Mouse (Mus musculus): ENCODE data around the gene Stpg2. TPM values are rescaled to one million over a fixed set of nuclear protein-coding genes. Genes with fewer than 3 reads are reported as not detected.
A peak's percentile ranks its signal among the peaks of the same experiment; 100 is the strongest.

The Stpg2 gene
- polyA plus RNA-seq (2016; fragmentation: Nextera tagmentation; extraction: Ambion mirVana) = 0.11 and 0.21 TPM in 2 replicates

DNA sequence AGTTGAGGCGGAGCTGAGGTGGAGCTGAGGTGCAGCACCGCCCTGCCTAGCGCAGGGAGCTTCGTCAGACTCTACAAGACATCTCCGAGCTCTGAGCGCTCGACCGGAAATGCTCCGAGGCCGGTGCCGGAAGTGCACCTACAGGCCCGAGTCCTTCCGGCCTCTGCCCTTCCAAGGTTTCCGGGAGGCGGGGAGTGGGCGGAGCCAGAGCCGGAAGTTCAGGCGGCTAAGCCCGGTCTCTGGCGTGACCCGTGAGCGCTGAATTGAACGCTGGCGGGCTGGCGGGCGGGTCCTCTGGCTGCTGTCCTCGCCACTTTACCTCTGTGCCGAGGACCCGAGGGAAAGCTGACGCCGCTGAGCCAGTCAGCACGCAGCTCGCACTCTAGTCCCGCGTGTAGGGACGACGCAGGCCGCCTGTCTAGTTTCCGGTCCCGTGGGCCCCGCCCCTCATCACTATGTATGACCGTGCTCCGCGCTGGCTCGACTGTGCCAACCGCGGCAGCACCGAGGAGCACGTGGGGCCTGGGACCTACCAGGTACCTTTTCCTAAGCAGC lies at the start of gene Stpg2:
Stpg2 (plus strand) TSS at position 251 of the 555 bp plus-strand sequence.
- Histone ChIP-seq H3K4me2 (replicated peaks) (peak within 1 kb of the TSS; percentile 73), H3K4me3 (peak within 1 kb of the TSS; percentile 65), H3K36me3 (no peaks in the 10 kb centered on the region), H3K4me1 (no peaks in the 10 kb centered on the region), H3K9ac (replicated peaks) (peak within 1 kb of the TSS; percentile 54), H3K27ac (replicated peaks) (peak within 1 kb of the TSS; percentile 94), H3K9me3 (no peaks in the 10 kb centered on the region), H3K27me3 (peaks cover 13% of the 10 kb centered on the region)
- under 1% methylated on average over 41 of the region's 49 CpGs for WGBS
- ATAC-seq (ENCODE audit: low FRiP score, low read depth) = peak; percentile 100

DNA sequence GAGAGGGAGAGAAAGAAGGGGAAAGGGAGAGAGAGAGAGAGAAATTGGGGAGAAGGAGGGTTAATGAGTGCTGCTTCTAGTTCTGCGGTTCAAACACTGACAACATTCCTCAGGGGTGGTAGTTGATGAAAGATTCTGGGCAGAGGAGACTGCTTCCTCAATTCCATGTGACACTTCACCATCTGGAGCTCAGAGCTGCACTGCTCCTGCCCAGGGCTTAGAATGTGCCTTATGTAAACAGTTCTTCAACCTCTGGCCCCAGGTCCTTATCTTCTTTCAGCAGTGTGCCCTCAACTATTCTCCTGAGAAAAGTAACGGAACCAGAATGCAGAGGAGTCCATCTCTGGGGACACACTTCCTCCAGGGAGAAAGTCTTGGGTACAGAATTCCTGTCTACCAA lies 43.3 kb upstream of the Stpg2 start:
- no peak for ATAC-seq (ENCODE audit: low FRiP score, low read depth)
- H3K27ac ChIP-seq (replicated peaks) = no peak overlapping the region
- H3K4me2 ChIP-seq (replicated peaks) = no peak overlapping the region
- 53% methylated on average over 2 of the region's 2 CpGs for WGBS
- H3K9me3 ChIP-seq = no peaks in the 10 kb centered on the region
- no peak overlapping the region for H3K9ac ChIP-seq (replicated peaks)
- no peak overlapping the region for H3K4me3 ChIP-seq
- H3K27me3 ChIP-seq = no peaks in the 10 kb centered on the region
- H3K36me3 ChIP-seq = no peaks in the 10 kb centered on the region
- no peaks in the 10 kb centered on the region for H3K4me1 ChIP-seq

DNA sequence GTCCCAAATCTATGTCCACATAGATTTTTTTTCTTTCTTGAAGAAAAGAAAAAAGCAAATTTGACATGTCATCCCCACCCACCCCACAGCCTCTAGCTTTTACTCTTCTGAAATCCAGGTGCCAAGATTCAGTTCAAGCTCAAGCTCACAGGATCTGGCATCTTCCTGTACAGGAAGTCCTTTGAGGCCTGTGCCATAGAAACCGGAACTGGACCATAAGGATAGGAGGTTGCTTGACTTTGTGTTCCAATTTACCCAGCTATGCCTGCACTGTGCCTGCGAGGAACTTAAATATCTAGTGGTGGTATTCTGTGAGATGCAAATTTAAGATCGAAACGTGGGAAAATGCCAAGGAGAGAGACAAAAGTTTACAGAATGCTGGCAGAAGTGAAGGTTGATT lies 42.8 kb upstream of the Stpg2 start:
- Histone ChIP-seq H3K4me1 (no peaks in the 10 kb centered on the region), H3K9ac (replicated peaks) (no peak overlapping the region), H3K27me3 (no peaks in the 10 kb centered on the region), H3K27ac (replicated peaks) (no peak overlapping the region), H3K36me3 (no peaks in the 10 kb centered on the region), H3K4me3 (no peak overlapping the region), H3K9me3 (no peaks in the 10 kb centered on the region), H3K4me2 (replicated peaks) (no peak overlapping the region)
- WGBS = 90% methylated on average over 4 of the region's 4 CpGs
- ATAC-seq (ENCODE audit: low FRiP score, low read depth) = no peak

DNA sequence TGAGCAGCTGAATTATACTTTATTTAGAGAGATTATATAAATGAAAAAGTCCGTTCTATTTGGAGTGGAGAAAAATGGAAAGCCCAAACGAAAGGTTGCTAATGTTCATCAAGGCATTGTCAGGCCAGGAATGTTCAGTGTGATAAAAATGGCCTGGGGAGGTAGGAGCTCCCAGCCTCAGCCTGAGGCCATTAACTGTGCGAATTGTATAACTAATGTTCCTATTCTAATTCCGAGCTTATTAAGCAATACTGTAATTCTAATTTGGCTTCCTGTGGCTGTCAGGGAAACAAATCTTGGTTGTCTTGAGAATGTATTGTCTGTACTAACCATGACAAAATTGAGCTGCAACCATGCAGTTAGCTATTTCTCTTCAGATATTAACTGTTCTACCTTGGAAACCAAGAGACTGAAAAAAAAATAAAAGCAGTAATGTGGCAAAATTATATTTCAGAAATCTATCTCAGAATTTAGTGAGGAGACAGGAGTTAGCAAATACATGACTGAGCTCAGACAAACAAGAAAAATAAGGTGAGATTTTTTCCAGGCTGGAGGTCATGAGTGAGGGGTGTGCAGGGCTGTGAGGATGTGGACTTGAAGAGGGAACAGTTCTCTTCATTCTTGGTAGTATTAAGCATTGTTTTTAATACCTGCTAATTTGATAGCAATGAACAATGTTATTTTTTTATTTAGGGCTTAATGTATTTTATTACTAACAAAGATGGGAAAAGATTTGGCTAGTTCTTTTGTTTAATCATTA lies 36.8 kb upstream of the Stpg2 start:
- no peak overlapping the region for H3K4me2 ChIP-seq (replicated peaks)
- no peak overlapping the region for H3K4me3 ChIP-seq
- no peak overlapping the region for H3K9ac ChIP-seq (replicated peaks)
- ATAC-seq (ENCODE audit: low FRiP score, low read depth) = peak; percentile 36; the same call in 1 of the 2 replicates
- 62% methylated on average over 4 of the region's 4 CpGs for WGBS
- H3K27me3 ChIP-seq = no peaks in the 10 kb centered on the region
- H3K36me3 ChIP-seq = no peaks in the 10 kb centered on the region
- H3K27ac ChIP-seq (replicated peaks) = no peak overlapping the region
- 0 out of 2 replicates have a peak, but pooled peaks cover 5% of the 10 kb centered on the region for H3K4me1 ChIP-seq
- H3K9me3 ChIP-seq = no peaks in the 10 kb centered on the region

DNA sequence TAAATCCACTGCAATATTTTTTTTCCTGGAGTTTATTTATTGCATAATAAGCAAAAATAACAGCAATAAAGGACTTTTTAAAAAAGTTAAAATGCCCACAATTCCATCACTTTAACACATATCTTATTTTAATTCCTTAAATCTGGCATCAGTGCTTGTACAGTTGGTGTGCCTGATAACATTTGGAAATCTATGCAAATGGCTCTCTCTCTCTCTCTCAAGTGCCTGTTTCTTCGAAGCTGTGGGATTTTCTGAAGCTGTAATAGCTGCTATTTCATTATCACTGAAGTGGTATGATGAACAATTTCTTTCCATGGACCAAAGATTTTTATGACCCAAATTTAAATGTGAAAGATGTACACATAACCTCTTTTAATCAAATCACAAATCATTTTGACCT lies 35.8 kb upstream of the Stpg2 start:
- Histone ChIP-seq H3K9me3 (no peaks in the 10 kb centered on the region), H3K36me3 (no peaks in the 10 kb centered on the region), H3K9ac (replicated peaks) (no peak overlapping the region), H3K4me1 (0 out of 2 replicates have a peak, but pooled peaks cover 5% of the 10 kb centered on the region), H3K27ac (replicated peaks) (no peak overlapping the region), H3K4me2 (replicated peaks) (no peak overlapping the region), H3K27me3 (no peaks in the 10 kb centered on the region), H3K4me3 (no peak overlapping the region)
- no peak for ATAC-seq (ENCODE audit: low FRiP score, low read depth)
- WGBS = 44% methylated on average over 1 of the region's 1 CpGs

DNA sequence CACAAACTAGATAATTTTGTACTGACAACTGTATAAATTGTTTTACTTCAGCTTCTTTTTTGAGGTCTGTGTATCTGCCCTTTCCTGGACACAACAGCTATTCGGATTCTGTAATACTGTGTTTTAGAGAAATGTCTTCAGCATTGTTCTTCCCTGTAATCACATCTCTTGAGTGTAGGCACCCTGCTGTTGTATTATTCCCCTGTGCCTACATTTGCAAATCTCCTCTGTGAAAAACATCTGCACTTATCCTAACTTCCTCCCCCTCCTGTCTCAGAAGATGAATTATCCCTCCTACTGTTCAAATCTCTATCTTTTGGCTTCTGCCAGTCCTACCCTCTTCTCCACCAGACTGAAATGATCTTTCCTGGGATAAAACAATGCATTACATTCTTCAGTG lies 28.6 kb upstream of the Stpg2 start:
- no peak overlapping the region for H3K27ac ChIP-seq (replicated peaks)
- H3K4me1 ChIP-seq = no peaks in the 10 kb centered on the region
- no peak for ATAC-seq (ENCODE audit: low FRiP score, low read depth)
- H3K36me3 ChIP-seq = no peaks in the 10 kb centered on the region
- H3K27me3 ChIP-seq = no peaks in the 10 kb centered on the region
- H3K9me3 ChIP-seq = no peaks in the 10 kb centered on the region
- H3K4me3 ChIP-seq = no peak overlapping the region
- no peak overlapping the region for H3K4me2 ChIP-seq (replicated peaks)
- H3K9ac ChIP-seq (replicated peaks) = no peak overlapping the region
- 31% methylated on average over 1 of the region's 1 CpGs for WGBS

DNA sequence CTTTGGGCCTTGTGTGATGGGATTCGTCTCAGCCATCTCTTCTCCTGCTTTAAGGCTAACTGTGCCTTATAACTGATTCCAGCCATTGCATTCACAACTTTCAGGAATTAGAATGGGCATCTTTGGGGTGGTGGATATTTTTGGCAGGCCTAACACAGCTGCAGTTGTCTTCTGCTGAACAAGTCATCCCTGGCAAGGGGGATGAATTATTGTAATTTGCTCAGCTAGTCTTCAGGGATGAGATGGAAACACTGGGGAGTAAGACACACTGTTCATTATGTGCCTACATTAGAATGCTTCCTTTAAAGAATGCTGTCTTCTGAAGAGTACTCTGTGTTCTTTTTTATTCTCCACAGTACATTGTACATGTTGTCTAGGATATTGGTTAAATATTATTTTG lies 14.0 kb upstream of the Stpg2 start:
- H3K9me3 ChIP-seq = no peaks in the 10 kb centered on the region
- H3K27ac ChIP-seq (replicated peaks) = no peak overlapping the region
- no peak for ATAC-seq (ENCODE audit: low FRiP score, low read depth)
- no peak overlapping the region for H3K4me2 ChIP-seq (replicated peaks)
- H3K4me1 ChIP-seq = no peaks in the 10 kb centered on the region
- WGBS = 70% methylated on average over 1 of the region's 1 CpGs
- H3K9ac ChIP-seq (replicated peaks) = no peak overlapping the region
- H3K36me3 ChIP-seq = no peaks in the 10 kb centered on the region
- no peak overlapping the region for H3K4me3 ChIP-seq
- no peaks in the 10 kb centered on the region for H3K27me3 ChIP-seq

DNA sequence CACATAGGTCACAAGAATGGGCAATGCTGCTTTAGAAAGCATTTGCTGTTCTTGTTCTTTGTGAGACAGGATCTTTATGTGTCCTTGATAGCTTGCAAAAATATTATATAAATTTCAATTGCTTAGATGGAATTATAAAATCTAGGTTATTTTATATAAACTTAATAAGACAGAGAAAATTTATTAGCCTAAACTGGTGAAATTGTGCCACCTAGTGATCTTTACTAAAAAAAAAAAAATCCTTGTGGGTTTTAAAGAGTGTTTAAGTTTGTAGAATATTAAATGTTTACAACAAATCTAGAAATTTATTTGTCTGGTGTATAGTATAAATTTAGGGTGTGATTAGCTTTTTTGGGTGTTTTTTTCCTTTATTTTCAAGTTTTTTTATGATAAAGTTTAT lies 11.6 kb upstream of the Stpg2 start:
- no peak overlapping the region for H3K4me2 ChIP-seq (replicated peaks)
- no peaks in the 10 kb centered on the region for H3K36me3 ChIP-seq
- no peak for ATAC-seq (ENCODE audit: low FRiP score, low read depth)
- H3K27me3 ChIP-seq = no peaks in the 10 kb centered on the region
- no peak overlapping the region for H3K27ac ChIP-seq (replicated peaks)
- H3K9me3 ChIP-seq = no peaks in the 10 kb centered on the region
- no peaks in the 10 kb centered on the region for H3K4me1 ChIP-seq
- no peak overlapping the region for H3K9ac ChIP-seq (replicated peaks)
- H3K4me3 ChIP-seq = no peak overlapping the region

DNA sequence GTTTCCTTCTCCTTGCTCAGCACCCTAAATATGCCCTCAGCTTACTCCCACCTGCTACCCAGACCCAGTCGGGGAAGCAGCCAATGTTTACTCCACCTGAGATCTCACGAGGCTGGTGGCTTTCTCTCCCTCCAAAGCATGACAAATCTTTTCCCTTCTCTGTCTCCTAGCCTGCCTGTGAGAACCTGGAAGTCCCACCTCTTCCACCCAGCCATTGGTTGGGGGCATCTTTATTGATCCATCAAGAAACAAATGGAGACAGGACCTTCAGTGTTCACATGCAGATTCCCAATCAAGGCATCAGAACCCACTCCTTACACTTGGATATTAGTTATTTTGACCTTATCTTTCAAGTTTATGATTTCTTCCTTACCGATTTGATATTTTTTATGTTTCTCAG lies 7.1 kb upstream of the Stpg2 start:
- no peak overlapping the region for H3K4me2 ChIP-seq (replicated peaks)
- H3K4me3 ChIP-seq = no peak overlapping the region
- no peak for ATAC-seq (ENCODE audit: low FRiP score, low read depth)
- no peaks in the 10 kb centered on the region for H3K36me3 ChIP-seq
- peaks cover 15% of the 10 kb centered on the region for H3K27me3 ChIP-seq
- no peaks in the 10 kb centered on the region for H3K9me3 ChIP-seq
- H3K4me1 ChIP-seq = no peaks in the 10 kb centered on the region
- no peak overlapping the region for H3K9ac ChIP-seq (replicated peaks)
- WGBS = 70% methylated on average over 3 of the region's 3 CpGs
- H3K27ac ChIP-seq (replicated peaks) = no peak overlapping the region

DNA sequence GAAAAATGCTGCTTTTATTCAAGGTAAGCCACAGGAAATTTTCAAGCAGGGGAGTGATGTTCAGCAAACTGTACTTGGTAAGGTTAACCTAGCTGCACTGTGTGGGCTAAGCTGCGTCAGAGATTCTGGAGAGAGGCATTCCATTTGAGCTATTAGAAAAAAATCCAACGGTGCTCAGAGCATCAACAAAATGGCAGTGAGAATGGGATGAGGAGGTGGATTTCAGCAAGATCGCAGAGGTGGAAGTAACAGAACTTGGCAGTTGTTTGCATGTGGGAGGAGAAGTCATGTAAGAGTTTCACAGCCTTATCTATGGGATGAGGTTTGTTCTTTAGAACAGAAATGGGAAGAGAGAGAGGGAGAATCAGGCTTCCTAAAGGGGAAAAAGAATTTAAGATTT lies 5.2 kb upstream of the Stpg2 start:
- H3K4me3 ChIP-seq = no peak overlapping the region
- no peak overlapping the region for H3K27ac ChIP-seq (replicated peaks)
- no peaks in the 10 kb centered on the region for H3K9me3 ChIP-seq
- H3K4me1 ChIP-seq = no peaks in the 10 kb centered on the region
- H3K36me3 ChIP-seq = no peaks in the 10 kb centered on the region
- H3K4me2 ChIP-seq (replicated peaks) = no peak overlapping the region
- ATAC-seq (ENCODE audit: low FRiP score, low read depth) = no peak
- WGBS = 77% methylated on average over 3 of the region's 3 CpGs
- H3K9ac ChIP-seq (replicated peaks) = no peak overlapping the region
- peaks cover 17% of the 10 kb centered on the region for H3K27me3 ChIP-seq

DNA sequence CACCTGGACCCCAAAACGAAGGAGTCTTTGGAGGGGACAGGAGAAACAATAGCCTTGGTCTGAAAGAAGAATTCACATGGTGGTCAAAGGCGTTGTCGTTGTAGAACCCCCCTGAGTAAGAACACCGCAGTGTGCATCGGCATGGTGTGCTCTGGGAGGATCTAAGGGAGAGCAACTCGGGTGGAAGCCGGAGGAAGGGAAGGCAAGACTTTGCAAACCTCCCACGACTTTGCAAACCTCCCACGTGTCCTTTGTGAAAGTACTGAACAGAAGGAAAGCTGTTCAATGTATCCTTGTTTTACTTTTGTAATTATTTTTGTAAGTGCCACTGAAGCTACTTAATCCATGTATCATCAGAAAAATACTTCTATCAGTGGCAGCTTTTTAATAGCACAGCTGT lies 11.5 kb downstream of the Stpg2 start:
- H3K9me3 ChIP-seq = no peaks in the 10 kb centered on the region
- H3K9ac ChIP-seq (replicated peaks) = no peak overlapping the region
- H3K27me3 ChIP-seq = no peaks in the 10 kb centered on the region
- H3K4me2 ChIP-seq (replicated peaks) = no peak overlapping the region
- no peak for ATAC-seq (ENCODE audit: low FRiP score, low read depth)
- no peak overlapping the region for H3K27ac ChIP-seq (replicated peaks)
- H3K4me3 ChIP-seq = no peak overlapping the region
- H3K4me1 ChIP-seq = no peaks in the 10 kb centered on the region
- 74% methylated on average over 9 of the region's 9 CpGs for WGBS
- no peaks in the 10 kb centered on the region for H3K36me3 ChIP-seq

DNA sequence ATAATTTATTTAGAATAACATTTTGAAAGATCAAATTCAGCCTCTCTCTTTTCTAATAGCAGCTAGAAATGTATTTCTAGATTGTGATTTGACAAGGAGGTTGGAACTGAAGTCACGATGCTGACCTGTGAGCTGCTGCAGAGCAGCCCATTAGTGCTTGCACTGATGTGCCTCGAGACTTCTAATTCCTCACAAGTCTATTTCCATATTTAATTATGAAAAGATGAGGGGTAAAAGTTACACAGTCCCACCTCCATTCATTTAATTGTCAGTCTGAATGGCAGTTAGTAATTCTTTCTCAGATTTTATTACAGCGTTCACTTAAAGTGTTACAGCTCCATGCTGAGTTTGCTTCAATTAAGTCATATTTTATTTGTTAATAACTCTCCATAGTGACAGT lies 19.6 kb downstream of the Stpg2 start:
- no peak for ATAC-seq (ENCODE audit: low FRiP score, low read depth)
- H3K4me2 ChIP-seq (replicated peaks) = no peak overlapping the region
- WGBS = 84% methylated on average over 3 of the region's 3 CpGs

DNA sequence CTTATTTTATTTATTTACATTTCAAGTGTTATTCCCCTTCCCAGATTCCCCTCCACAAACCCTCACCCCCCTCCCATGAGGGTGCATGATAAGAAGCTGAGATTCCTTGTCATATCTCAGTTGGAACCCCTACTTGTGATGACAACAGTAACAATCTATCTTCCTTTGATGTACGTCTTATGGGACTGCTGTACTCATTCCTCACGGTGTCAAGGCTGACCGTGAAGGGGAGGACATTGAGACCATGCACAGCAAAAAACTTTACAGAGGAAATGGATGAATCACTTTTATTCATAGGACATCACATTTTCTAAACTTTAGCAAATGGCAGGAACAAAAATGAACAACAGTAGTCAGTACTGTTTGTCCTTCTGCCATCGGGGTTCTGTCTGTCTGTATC lies 21.3 kb downstream of the Stpg2 start:
- ATAC-seq (ENCODE audit: low FRiP score, low read depth) = no peak
- Histone ChIP-seq H3K36me3 (no peaks in the 10 kb centered on the region), H3K27ac (replicated peaks) (no peak overlapping the region), H3K4me2 (replicated peaks) (no peak overlapping the region), H3K9me3 (no peaks in the 10 kb centered on the region), H3K4me3 (no peak overlapping the region), H3K4me1 (no peaks in the 10 kb centered on the region), H3K27me3 (no peaks in the 10 kb centered on the region), H3K9ac (replicated peaks) (no peak overlapping the region)
- WGBS = 84% methylated on average over 4 of the region's 4 CpGs

More for the DNA sequence above, 19.6 kb downstream of the Stpg2 start:
- H3K9ac ChIP-seq (replicated peaks) = no peak overlapping the region
- H3K4me1 ChIP-seq = no peaks in the 10 kb centered on the region
- H3K27ac ChIP-seq (replicated peaks) = no peak overlapping the region
- no peaks in the 10 kb centered on the region for H3K27me3 ChIP-seq
- no peak overlapping the region for H3K4me3 ChIP-seq
- no peaks in the 10 kb centered on the region for H3K36me3 ChIP-seq
- no peaks in the 10 kb centered on the region for H3K9me3 ChIP-seq
